In the genomic region with DNA sequence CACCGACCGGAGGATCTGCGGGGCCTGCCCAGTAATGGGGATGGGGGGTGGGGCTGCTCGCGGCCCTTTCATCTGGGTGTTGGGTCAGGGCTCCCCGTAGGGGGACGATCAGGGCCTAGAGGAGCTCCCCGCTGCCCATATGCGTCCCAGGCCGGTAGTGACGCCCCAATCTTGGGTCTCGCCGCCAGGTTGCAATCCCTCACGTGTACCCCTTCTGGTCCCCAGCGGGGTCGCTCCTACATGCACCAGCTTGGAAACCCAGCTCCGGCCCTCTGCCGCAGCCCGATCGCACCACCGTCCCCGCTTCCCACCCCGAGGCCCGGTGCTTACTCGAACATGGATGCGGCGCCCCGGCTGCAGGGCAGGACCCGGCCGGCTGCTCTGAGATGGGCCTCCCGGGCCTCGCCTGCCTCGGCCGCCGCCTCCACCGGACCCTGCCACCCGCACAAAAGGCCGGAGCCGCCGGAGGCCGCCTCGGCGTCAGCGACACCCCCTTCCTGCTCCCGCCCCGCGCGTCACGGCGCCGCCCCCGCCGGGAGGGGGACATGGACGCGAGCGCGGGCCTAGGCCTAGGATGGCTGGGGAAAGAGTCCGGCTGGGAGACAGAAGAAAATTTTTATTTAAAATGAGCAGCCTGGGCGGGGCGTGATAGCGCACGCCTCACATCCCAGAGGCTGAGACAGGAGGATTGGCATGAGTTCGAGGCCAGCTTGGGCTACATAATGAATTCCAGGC, we compare ENCODE assay signal across 8 mouse cellular contexts. TPM values are rescaled to one million over a fixed set of nuclear protein-coding genes. Genes with fewer than 3 reads are reported as not detected.
A peak's percentile ranks its signal among the peaks of the same experiment; 100 is the strongest.
DNase-seq lines count a peak whose midpoint lies in the region; ATAC-seq and TF ChIP-seq lines count a peak whose summit lies in the region.

No protein-coding gene starts in this region.

- H3K4me2 ChIP-seq in forebrain, embryonic 16.5 days (ENCODE audit: low read length) = peak overlapping the region; percentile 73
- peak overlapping the region; percentile 77 for H3K4me2 ChIP-seq in lung, embryonic 14.5 days

- no peaks in the 10 kb centered on the region for H3K27me3 ChIP-seq in forebrain, embryonic 16.5 days (replicated peaks; ENCODE audit: control insufficient read depth, insufficient read depth, low read length)
- no peaks in the 10 kb centered on the region for H3K27me3 ChIP-seq in lung, embryonic 14.5 days (ENCODE audit: insufficient read depth, low read length)

- H3K9me3 ChIP-seq in forebrain, embryonic 16.5 days (ENCODE audit: control insufficient read depth, low read length) = no peaks in the 10 kb centered on the region
- no peaks in the 10 kb centered on the region for H3K9me3 ChIP-seq in lung, embryonic 14.5 days (ENCODE audit: low read depth, low read length)

- H3K36me3 ChIP-seq in forebrain, embryonic 16.5 days (ENCODE audit: control insufficient read depth, insufficient read depth) = no peaks in the 10 kb centered on the region
- peaks cover 13% of the 10 kb centered on the region; the same call in 1 of the 2 replicates for H3K36me3 ChIP-seq in lung, embryonic 14.5 days (ENCODE audit: insufficient read depth)

- intact Hi-C loops in heart, postnatal 36 days (cut with DNase I) = loop anchor here (2.0 kb wide), 1 partner anchor 18 kb away; no protein-coding TSS in a partner anchor

- peak overlapping the region; percentile 92 for H3K4me3 ChIP-seq in forebrain, embryonic 16.5 days (replicated peaks; ENCODE audit: low read length)
- peak overlapping the region; percentile 89 for H3K4me3 ChIP-seq in lung, embryonic 14.5 days (ENCODE audit: low read depth, low read length)

- peak; percentile 85 for ATAC-seq in forebrain, embryonic 16.5 days
- peak; percentile 89 for ATAC-seq in lung, embryonic 14.5 days (ENCODE audit: insufficient read depth)
- ATAC-seq in neutrophil, adult 5-6 weeks (ENCODE audit: extremely low read depth, insufficient number of reproducible peaks, low FRiP score, poor library complexity, severe bottlenecking) = peak; percentile 27; the same call in 1 of the 2 replicates

- H3K9ac ChIP-seq in forebrain, embryonic 16.5 days (replicated peaks; ENCODE audit: low read depth, low read length) = peak overlapping the region; percentile 99
- peak overlapping the region; percentile 95 for H3K9ac ChIP-seq in lung, embryonic 14.5 days

- WGBS in forebrain, embryonic 16.5 days = under 1% methylated on average over 63 of the region's 63 CpGs
- WGBS in lung, embryonic 14.5 days = under 1% methylated on average over 63 of the region's 63 CpGs

- no peak for TF ChIP-seq CTCF in lung, embryonic 14.5 days (IDR thresholded peaks at IDR 0.05; ENCODE audit: low read depth)

- H3K4me1 ChIP-seq in forebrain, embryonic 16.5 days (replicated peaks; ENCODE audit: control insufficient read depth, insufficient read depth, low read length) = peaks cover 26% of the 10 kb centered on the region
- H3K4me1 ChIP-seq in lung, embryonic 14.5 days (ENCODE audit: insufficient read depth) = peaks cover 38% of the 10 kb centered on the region

- H3K27ac ChIP-seq in forebrain, embryonic 16.5 days (ENCODE audit: low read length) = peak overlapping the region; percentile 97
- H3K27ac ChIP-seq in lung, embryonic 14.5 days (ENCODE audit: low read depth) = peak overlapping the region; percentile 95

- peak; percentile 68 for DNase-seq in ES-CJ7 (ENCODE audit: low read depth, low spot score)
- peak; percentile 90 for DNase-seq in cerebellum, adult 11-12 months
- peak; percentile 92 for DNase-seq in heart, postnatal 36 days
- DNase-seq in layer of hippocampus, adult 8-10 months (ENCODE audit: low spot score in 2 of 2) = peak; percentile 77 to 80
- DNase-seq in lung, embryonic 14.5 days = peak; percentile 94
- DNase-seq in testis, postnatal 14 days (ENCODE audit: low spot score) = peak; percentile 81

RNA-seq across cellular contexts. Expression of a gene that starts 5.0 kb away (rescaled TPM):
- polyA plus RNA-seq in forebrain, embryonic 16.5 days (2015; fragmentation: Nextera tagmentation; extraction: Ambion mirVana) = 261 and 277 TPM in 2 replicates
- total RNA-seq in heart, postnatal 36 days (2021) = 10 to 100 TPM; 33.6 to 37.9 TPM
- total RNA-seq in layer of hippocampus, adult 8-10 months (2022) = 100 to 1,000 TPM; 115 to 132 (median 125) TPM
- polyA plus RNA-seq in lung, embryonic 14.5 days (2014; fragmentation: Nextera tagmentation; extraction: Ambion mirVana) = 56.7 and 67.2 TPM in 2 replicates
- 187 and 202 TPM in 2 replicates for total RNA-seq in neutrophil, adult 5-6 weeks (2017)

RNA-seq across cellular contexts. Expression of a gene that starts 23.9 kb away (rescaled TPM):
- polyA plus RNA-seq in forebrain, embryonic 16.5 days (2015; fragmentation: Nextera tagmentation; extraction: Ambion mirVana) = 4.1 and 5.3 TPM in 2 replicates
- 10 to 100 TPM; 29.2 to 29.5 TPM for total RNA-seq in heart, postnatal 36 days (2021)
- 100 to 1,000 TPM; 572 to 623 (median 584) TPM for total RNA-seq in layer of hippocampus, adult 8-10 months (2022)
- 0.93 and 1.3 TPM in 2 replicates for polyA plus RNA-seq in lung, embryonic 14.5 days (2014; fragmentation: Nextera tagmentation; extraction: Ambion mirVana)
- 2.0 TPM in 1 of 2 replicates, not detected in the other for total RNA-seq in neutrophil, adult 5-6 weeks (2017)

RNA-seq across cellular contexts. Expression of a gene that starts 35.6 kb away (rescaled TPM):
- 0.88 TPM in 1 of 2 replicates, not detected in the other for polyA plus RNA-seq in forebrain, embryonic 16.5 days (2015; fragmentation: Nextera tagmentation; extraction: Ambion mirVana)
- total RNA-seq in heart, postnatal 36 days (2021) = 1 to 10 TPM; 1.9 to 3.9 TPM
- total RNA-seq in layer of hippocampus, adult 8-10 months (2022) = 1 to 10 TPM; 4.8 to 9.5 (median 5.4) TPM
- 9.9 and 10.8 TPM in 2 replicates for polyA plus RNA-seq in lung, embryonic 14.5 days (2014; fragmentation: Nextera tagmentation; extraction: Ambion mirVana)
- 1.2 TPM in 1 of 2 replicates, not detected in the other for total RNA-seq in neutrophil, adult 5-6 weeks (2017)

Comparison
In these comparisons a context has a peak if more than half of its experiments do, and no peak if none do; other contexts are left out.
1. Peak in every context shown above with its lines: DNase-seq, ATAC-seq, H3K4me3 ChIP-seq and H3K27ac ChIP-seq.
2. ATAC-seq: peak in every context shown above with its lines; median percentile 89 in lung, embryonic 14.5 days; 85 in forebrain, embryonic 16.5 days; 27 in neutrophil, adult 5-6 weeks.
3. RNA of a gene that starts 23.9 kb away (total RNA-seq): 572 to 623 TPM in layer of hippocampus, adult 8-10 months and 29.2 to 29.5 TPM in heart, postnatal 36 days; 2.0 TPM in neutrophil, adult 5-6 weeks; every median in the first group is over 10 times any median in the second.